Comparison of ENCODE assay signal across 8 mouse cellular contexts in genomic region chr11:32349284-32349953, GRCm38 (mm10). TPM values are rescaled to one million over a fixed set of nuclear protein-coding genes. Genes with fewer than 3 reads are reported as not detected.
A peak's percentile ranks its signal among the peaks of the same experiment; 100 is the strongest.
DNase-seq lines count a peak whose midpoint lies in the region; ATAC-seq lines count a peak whose summit lies in the region.

No protein-coding gene starts in this region.

- peak overlapping the region; percentile 68; the same call in 1 of the 2 replicates for H3K4me3 ChIP-seq in kidney, embryonic 14.5 days (ENCODE audit: low read length)
- 0 out of 2 replicates have a peak overlapping the region, but pooled peaks have one; percentile 14 for H3K4me3 ChIP-seq in heart, embryonic 11.5 days (ENCODE audit: low read depth, low read length)
- H3K4me3 ChIP-seq in limb, embryonic 13.5 days = peak overlapping the region; percentile 87

- ATAC-seq in kidney, embryonic 14.5 days (ENCODE audit: low FRiP score, low TSS enrichment) = no peak
- no peak for ATAC-seq in heart, embryonic 11.5 days (replicated peaks; ENCODE audit: insufficient number of reproducible peaks, low FRiP score, low TSS enrichment)
- ATAC-seq in limb, embryonic 13.5 days (ENCODE audit: low FRiP score, low read depth) = no peak

- DNase-seq in kidney, adult 11 months = no peak
- DNase-seq in monocyte, adult 2 months (ENCODE audit: low read depth in 1 of 2, low spot score in 2 of 2) = peak; percentile 71 to 74
- no peak for DNase-seq in adrenal gland, postnatal 4 days (ENCODE audit: low spot score in 2 of 2)
- no peak for DNase-seq in frontal cortex, postnatal 36 days (ENCODE audit: low spot score in 2 of 2)
- no peak for DNase-seq in cerebellum, postnatal 10 days

- H3K9ac ChIP-seq in kidney, embryonic 14.5 days (ENCODE audit: low read depth, low read length) = 0 out of 2 replicates have a peak overlapping the region, but pooled peaks have one; percentile 8
- no peak overlapping the region for H3K9ac ChIP-seq in heart, embryonic 11.5 days (ENCODE audit: low read depth, low read length)
- peak overlapping the region; percentile 43 for H3K9ac ChIP-seq in limb, embryonic 13.5 days

- peak overlapping the region; percentile 93; the same call in 1 of the 2 replicates for H3K4me2 ChIP-seq in kidney, embryonic 14.5 days (replicated peaks; ENCODE audit: low read depth, low read length)
- H3K4me2 ChIP-seq in heart, embryonic 11.5 days = peak overlapping the region; percentile 88
- peak overlapping the region; percentile 95 for H3K4me2 ChIP-seq in limb, embryonic 13.5 days (replicated peaks)

- WGBS in kidney, embryonic 14.5 days = 65% methylated on average over 13 of the region's 13 CpGs
- WGBS in heart, embryonic 11.5 days (ENCODE audit: insufficient replicate concordance) = 72% methylated on average over 13 of the region's 13 CpGs
- WGBS in limb, embryonic 13.5 days = 56% methylated on average over 13 of the region's 13 CpGs

- peaks cover 11% of the 10 kb centered on the region for H3K36me3 ChIP-seq in kidney, embryonic 14.5 days (ENCODE audit: control insufficient read depth, insufficient read depth, low read length)
- 0 out of 2 replicates have a peak, but pooled peaks cover 3% of the 10 kb centered on the region for H3K36me3 ChIP-seq in heart, embryonic 11.5 days (ENCODE audit: control insufficient read depth, insufficient read depth, low read length)
- H3K36me3 ChIP-seq in limb, embryonic 13.5 days = peaks cover 41% of the 10 kb centered on the region

- H3K4me1 ChIP-seq in kidney, embryonic 14.5 days (ENCODE audit: control insufficient read depth, insufficient read depth, low read length) = peaks cover 19% of the 10 kb centered on the region; the same call in 1 of the 2 replicates
- peaks cover 22% of the 10 kb centered on the region for H3K4me1 ChIP-seq in heart, embryonic 11.5 days (ENCODE audit: control insufficient read depth, insufficient read depth, low read length)
- H3K4me1 ChIP-seq in limb, embryonic 13.5 days = peaks cover 42% of the 10 kb centered on the region

- no peaks in the 10 kb centered on the region for H3K27me3 ChIP-seq in kidney, embryonic 14.5 days (ENCODE audit: control insufficient read depth, insufficient read depth, low read length)
- H3K27me3 ChIP-seq in heart, embryonic 11.5 days (ENCODE audit: control insufficient read depth, insufficient read depth, low read length) = peaks cover 5% of the 10 kb centered on the region; the same call in 1 of the 2 replicates
- H3K27me3 ChIP-seq in limb, embryonic 13.5 days = no peaks in the 10 kb centered on the region

- no peaks in the 10 kb centered on the region for H3K9me3 ChIP-seq in kidney, embryonic 14.5 days (ENCODE audit: control insufficient read depth, low read length)
- no peaks in the 10 kb centered on the region for H3K9me3 ChIP-seq in heart, embryonic 11.5 days (replicated peaks; ENCODE audit: control insufficient read depth, low read length)
- H3K9me3 ChIP-seq in limb, embryonic 13.5 days = no peaks in the 10 kb centered on the region

- no peak overlapping the region for H3K27ac ChIP-seq in kidney, embryonic 14.5 days (ENCODE audit: low read depth, low read length)
- H3K27ac ChIP-seq in heart, embryonic 11.5 days (ENCODE audit: low read depth, low read length) = 0 out of 2 replicates have a peak overlapping the region, but pooled peaks have one; percentile 6
- peak overlapping the region; percentile 63; the same call in 1 of the 2 replicates for H3K27ac ChIP-seq in limb, embryonic 13.5 days

RNA-seq across cellular contexts. Expression of gene Sh3pxd2b, which starts 1.8 kb away (rescaled TPM):
- polyA plus RNA-seq in kidney, embryonic 14.5 days (2014; fragmentation: Nextera tagmentation; extraction: Ambion mirVana) = 19.1 and 25.2 TPM in 2 replicates
- polyA plus RNA-seq in heart, embryonic 11.5 days (2014; fragmentation: Nextera tagmentation; extraction: Ambion mirVana) = 14.8 and 15.3 TPM in 2 replicates
- polyA plus RNA-seq in limb, embryonic 13.5 days (2015; fragmentation: Nextera tagmentation; extraction: Ambion mirVana) = 25.9 and 31.3 TPM in 2 replicates
- total RNA-seq in adrenal gland, postnatal 4 days (2021) = 10 to 100 TPM; 23.4 to 29.2 TPM

RNA-seq across cellular contexts. Expression of gene Hbq1a, which starts 49.5 kb away (rescaled TPM):
- polyA plus RNA-seq in kidney, embryonic 14.5 days (2014; fragmentation: Nextera tagmentation; extraction: Ambion mirVana) = 0.77 TPM in 1 of 2 replicates, not detected in the other
- 0.64 and 1.2 TPM in 2 replicates for polyA plus RNA-seq in heart, embryonic 11.5 days (2014; fragmentation: Nextera tagmentation; extraction: Ambion mirVana)
- polyA plus RNA-seq in limb, embryonic 13.5 days (2015; fragmentation: Nextera tagmentation; extraction: Ambion mirVana) = 0.39 and 0.46 TPM in 2 replicates
- total RNA-seq in adrenal gland, postnatal 4 days (2021) = 1 to 10 TPM in 1 of 2 experiments, not detected in 1; 1.5 TPM

RNA-seq across cellular contexts. Expression of gene Hba-a2, which starts 53.1 kb away (rescaled TPM):
- polyA plus RNA-seq in kidney, embryonic 14.5 days (2014; fragmentation: Nextera tagmentation; extraction: Ambion mirVana) = 5,998 and 6,905 TPM in 2 replicates
- polyA plus RNA-seq in heart, embryonic 11.5 days (2014; fragmentation: Nextera tagmentation; extraction: Ambion mirVana) = 18,841 and 22,217 TPM in 2 replicates
- 10,014 and 10,405 TPM in 2 replicates for polyA plus RNA-seq in limb, embryonic 13.5 days (2015; fragmentation: Nextera tagmentation; extraction: Ambion mirVana)
- total RNA-seq in adrenal gland, postnatal 4 days (2021) = 1,000 to 10,000 TPM; 3,034 to 3,470 TPM

Comparison
In these comparisons a context has a peak if more than half of its experiments do, and no peak if none do; other contexts are left out.
1. H3K4me3 ChIP-seq: peak in every context shown above with its lines; median percentile 87 in limb, embryonic 13.5 days; 68 in kidney, embryonic 14.5 days; 14 in heart, embryonic 11.5 days.
2. DNase-seq: peak in monocyte, adult 2 months (2 of 2); none in kidney, adult 11 months (single experiment), adrenal gland, postnatal 4 days (0 of 2), frontal cortex, postnatal 36 days (0 of 2) and cerebellum, postnatal 10 days (0 of 2).
3. Peak in every context shown above with its lines, with median percentiles within 50 percentile points of each other: H3K4me2 ChIP-seq.